Mouse (Mus musculus): ENCODE results near the gene Wnt2. TPM values are rescaled to one million over a fixed set of nuclear protein-coding genes. Genes with fewer than 3 reads are reported as not detected.

Gene Wnt2
- total and polyA plus RNA-seq, 3 experiments, result not detected

GRCm38 (mm10) chr6:18031509-18032010, 1.2 kb upstream of the Wnt2 start:
- no peak overlapping the region for H3K9ac ChIP-seq (ENCODE audit: control insufficient read depth, low read depth, low read length, poor library complexity, severe bottlenecking)
- no peaks in the 10 kb centered on the region for H3K79me2 ChIP-seq (ENCODE audit: control insufficient read depth, insufficient read depth, low read length, poor library complexity)
- H3K36me3 ChIP-seq (ENCODE audit: control insufficient read depth in 1 of 2, insufficient read depth in 2 of 2, low read length in 2 of 2), result no peaks in the 10 kb centered on the region
- no peaks in the 10 kb centered on the region; a peak in 2 of 4 replicates for H3K27me3 ChIP-seq (ENCODE audit: control insufficient read depth in 1 of 2, insufficient read depth in 2 of 2, low read length in 2 of 2)
- DNase-seq (ENCODE audit: low read depth, low spot score), result no peak
- no peaks in the 10 kb centered on the region for H3K4me1 ChIP-seq (ENCODE audit: control insufficient read depth in 1 of 2, insufficient read depth in 2 of 2, low read length in 2 of 2)
- H3K4me3 ChIP-seq (ENCODE audit: control insufficient read depth in 1 of 2, insufficient read depth in 1 of 2, low read depth in 2 of 2, low read length in 2 of 2), result no peak overlapping the region
- H3K9me3 ChIP-seq (replicated peaks; ENCODE audit: insufficient read depth, low read length), result no peaks in the 10 kb centered on the region
- H3K27ac ChIP-seq (ENCODE audit: control insufficient read depth, low read depth, low read length), result no peak overlapping the region
- TF ChIP-seq TBP (IDR thresholded peaks at IDR 0.05; ENCODE audit: low read depth, low read length) (no peak), NELFE (IDR thresholded peaks at IDR 0.05; ENCODE audit: low read depth, low read length) (no peak), SIN3A (IDR thresholded peaks at IDR 0.05; ENCODE audit: low read length) (no peak), ZKSCAN1 (IDR thresholded peaks at IDR 0.05; ENCODE audit: low read depth, low read length) (no peak), NRF1 (IDR thresholded peaks at IDR 0.05; ENCODE audit: insufficient read depth, low read depth, low read length, poor library complexity, severe bottlenecking) (no peak), POLR2A (IDR thresholded peaks at IDR 0.05; ENCODE audit: control insufficient read depth in 1 of 2, insufficient read depth in 1 of 2, low read depth in 1 of 2, low read length in 2 of 2, poor library complexity in 1 of 2) (no peak), RCOR1 (IDR thresholded peaks at IDR 0.05; ENCODE audit: low read depth, low read length) (no peak), RAD21 (IDR thresholded peaks at IDR 0.05; ENCODE audit: low read depth, low read length) (no peak), MYC (IDR thresholded peaks at IDR 0.05; ENCODE audit: low read depth, low read length) (no peak), HCFC1 (IDR thresholded peaks at IDR 0.05; ENCODE audit: low read depth, low read length) (no peak), SMC3 (IDR thresholded peaks at IDR 0.05; ENCODE audit: low read depth, low read length) (no peak)

- TF ChIP-seq USF1 (IDR thresholded peaks at IDR 0.05; ENCODE audit: low read depth, low read length), result no peak
- no peak for TF ChIP-seq SIN3A (IDR thresholded peaks at IDR 0.05; ENCODE audit: low read length)
- TF ChIP-seq POLR2AphosphoS5 (IDR thresholded peaks at IDR 0.05; ENCODE audit: borderline replicate concordance, low read depth, low read length), result no peak
- TF ChIP-seq USF2 (IDR thresholded peaks at IDR 0.05; ENCODE audit: borderline replicate concordance in 1 of 2, insufficient read depth in 1 of 2, low read depth in 1 of 2, low read length in 2 of 2), result no peak
- Histone ChIP-seq H3K27me3 (ENCODE audit: control insufficient read depth in 1 of 2, insufficient read depth in 2 of 2, low read length in 2 of 2) (no peaks in the 10 kb centered on the region; a peak in 2 of 4 replicates), H3K4me3 (ENCODE audit: control insufficient read depth in 1 of 2, insufficient read depth in 1 of 2, low read depth in 2 of 2, low read length in 2 of 2) (no peak overlapping the region), H3K9me3 (replicated peaks; ENCODE audit: insufficient read depth, low read length) (no peaks in the 10 kb centered on the region), H3K36me3 (ENCODE audit: control insufficient read depth in 1 of 2, insufficient read depth in 2 of 2, low read length in 2 of 2) (no peaks in the 10 kb centered on the region), H3K79me2 (ENCODE audit: control insufficient read depth, insufficient read depth, low read length, poor library complexity) (no peaks in the 10 kb centered on the region), H3K9ac (ENCODE audit: control insufficient read depth, low read depth, low read length, poor library complexity, severe bottlenecking) (no peak overlapping the region), H3K4me1 (ENCODE audit: control insufficient read depth in 1 of 2, insufficient read depth in 2 of 2, low read length in 2 of 2) (no peaks in the 10 kb centered on the region), H3K27ac (ENCODE audit: control insufficient read depth, low read depth, low read length) (no peak overlapping the region)
- DNase-seq (ENCODE audit: low read depth, low spot score), result no peak
These were observed 603 bp upstream of the Wnt2 start for GRCm38 (mm10) chr6:18030868-18031508.
